8 mouse cellular contexts compared by ENCODE assay signal in genomic region chr2:30413038-30413973, GRCm38 (mm10). TPM values are rescaled to one million over a fixed set of nuclear protein-coding genes. Genes with fewer than 3 reads are reported as not detected.
A peak's percentile ranks its signal among the peaks of the same experiment; 100 is the strongest.
DNase-seq lines count a peak whose midpoint lies in the region; ATAC-seq lines count a peak whose summit lies in the region.
"Had no signal": no experiment of that assay in that cellular context is flagged by ENCODE, and none has a peak within 500 bp of the region (broad histone marks: within the 10 kb centered on the region; RNA-seq: fewer than 3 reads in every experiment).

No protein-coding gene starts in this region.

- H3K27ac ChIP-seq in hindbrain, embryonic 14.5 days: no peak overlapping the region
- H3K27ac ChIP-seq in hindbrain, embryonic 10.5 days: no peak overlapping the region
- H3K27ac ChIP-seq in brown adipose tissue, adult 24 weeks (replicated peaks; ENCODE audit: low read depth, low read length): peak overlapping the region; percentile 85
- H3K27ac ChIP-seq in forebrain, embryonic 15.5 days (replicated peaks): no peak overlapping the region
- no peak overlapping the region for H3K27ac ChIP-seq in midbrain, embryonic 12.5 days (replicated peaks)

- no peak overlapping the region; the same call in 1 of the 2 replicates for H3K9ac ChIP-seq in hindbrain, embryonic 14.5 days
- H3K9ac ChIP-seq in forebrain, embryonic 15.5 days (replicated peaks): peak overlapping the region; percentile 33; the same call in 1 of the 2 replicates
- H3K9ac ChIP-seq in midbrain, embryonic 12.5 days (replicated peaks): 0 out of 2 replicates have a peak overlapping the region, but pooled peaks have one; percentile 15
- H3K9ac ChIP-seq: lung, embryonic 14.5 days had no signal

- H3K4me1 ChIP-seq in hindbrain, embryonic 14.5 days (replicated peaks; ENCODE audit: control insufficient read depth, insufficient read depth, low read length): peaks cover 31% of the 10 kb centered on the region
- H3K4me1 ChIP-seq in hindbrain, embryonic 10.5 days (replicated peaks): peaks cover 48% of the 10 kb centered on the region
- H3K4me1 ChIP-seq in brown adipose tissue, adult 24 weeks (ENCODE audit: control insufficient read depth, insufficient read depth, insufficient read length, low read length): peaks cover 11% of the 10 kb centered on the region
- H3K4me1 ChIP-seq in forebrain, embryonic 15.5 days: peaks cover 36% of the 10 kb centered on the region
- peaks cover 25% of the 10 kb centered on the region for H3K4me1 ChIP-seq in midbrain, embryonic 12.5 days

- H3K36me3 ChIP-seq in hindbrain, embryonic 14.5 days (replicated peaks; ENCODE audit: control insufficient read depth, insufficient read depth): peaks cover 28% of the 10 kb centered on the region
- H3K36me3 ChIP-seq in hindbrain, embryonic 10.5 days: peaks cover 39% of the 10 kb centered on the region
- H3K36me3 ChIP-seq in forebrain, embryonic 15.5 days: peaks cover 21% of the 10 kb centered on the region
- H3K36me3 ChIP-seq in midbrain, embryonic 12.5 days: peaks cover 27% of the 10 kb centered on the region

- H3K4me2 ChIP-seq in hindbrain, embryonic 14.5 days (replicated peaks): peak overlapping the region; percentile 64; the same call in 1 of the 2 replicates
- H3K4me2 ChIP-seq in forebrain, embryonic 15.5 days (replicated peaks): no peak overlapping the region
- peak overlapping the region; percentile 78; the same call in 1 of the 2 replicates for H3K4me2 ChIP-seq in midbrain, embryonic 12.5 days (replicated peaks)

- no peak overlapping the region for H3K4me3 ChIP-seq in hindbrain, embryonic 14.5 days (replicated peaks; ENCODE audit: low read length)
- H3K4me3 ChIP-seq in hindbrain, embryonic 10.5 days: no peak overlapping the region; the same call in 1 of the 2 replicates
- peak overlapping the region; percentile 98 for H3K4me3 ChIP-seq in brown adipose tissue, adult 24 weeks (ENCODE audit: insufficient read depth, low read depth, low read length)
- no peak overlapping the region for H3K4me3 ChIP-seq in forebrain, embryonic 15.5 days
- no peak overlapping the region for H3K4me3 ChIP-seq in midbrain, embryonic 12.5 days

- 78% methylated on average over 16 of the region's 16 CpGs for WGBS in hindbrain, embryonic 14.5 days
- WGBS in hindbrain, embryonic 10.5 days: 81% methylated on average over 16 of the region's 16 CpGs
- WGBS in forebrain, embryonic 15.5 days: 81% methylated on average over 16 of the region's 16 CpGs
- 81% methylated on average over 16 of the region's 16 CpGs for WGBS in midbrain, embryonic 12.5 days

- no peak for DNase-seq in hindbrain, embryonic 14.5 days (ENCODE audit: low spot score)
- DNase-seq in hindbrain, embryonic 10.5 days (ENCODE audit: low spot score): no peak
- no peak for DNase-seq in adrenal gland, adult 18-20 months (ENCODE audit: low spot score in 2 of 2)
- no peak for DNase-seq in T-cell, adult 2 months (ENCODE audit: low spot score)
- DNase-seq: lung, embryonic 14.5 days had no signal

- no peaks in the 10 kb centered on the region for H3K27me3 ChIP-seq in hindbrain, embryonic 14.5 days (ENCODE audit: control insufficient read depth, insufficient read depth, low read length)
- peaks cover 17% of the 10 kb centered on the region for H3K27me3 ChIP-seq in hindbrain, embryonic 10.5 days (ENCODE audit: insufficient read depth, poor library complexity, severe bottlenecking)
- H3K27me3 ChIP-seq in forebrain, embryonic 15.5 days: no peaks in the 10 kb centered on the region
- H3K27me3 ChIP-seq in midbrain, embryonic 12.5 days: peaks cover 13% of the 10 kb centered on the region

- no peak for ATAC-seq in hindbrain, embryonic 14.5 days (ENCODE audit: low FRiP score)
- ATAC-seq in forebrain, embryonic 15.5 days (replicated peaks): no peak
- ATAC-seq in midbrain, embryonic 12.5 days (ENCODE audit: low FRiP score, low read depth): no peak

- H3K9me3 ChIP-seq in hindbrain, embryonic 14.5 days (ENCODE audit: control insufficient read depth, low read length): no peaks in the 10 kb centered on the region
- H3K9me3 ChIP-seq in hindbrain, embryonic 10.5 days: no peaks in the 10 kb centered on the region
- H3K9me3 ChIP-seq in forebrain, embryonic 15.5 days: no peaks in the 10 kb centered on the region
- H3K9me3 ChIP-seq in midbrain, embryonic 12.5 days: no peaks in the 10 kb centered on the region

RNA-seq across cellular contexts. Expression of gene Crat, which starts 2.3 kb away (rescaled TPM):
- polyA plus RNA-seq in hindbrain, embryonic 14.5 days (2014; fragmentation: Nextera tagmentation; extraction: Ambion mirVana): 30.3 and 32.0 TPM in 2 replicates
- polyA plus RNA-seq in hindbrain, embryonic 10.5 days (2016; fragmentation: Nextera tagmentation; extraction: Ambion mirVana): 22.4 and 26.7 TPM in 2 replicates
- 378 and 560 TPM in 2 replicates for polyA plus RNA-seq in brown adipose tissue, adult 24 weeks (2012; ENCODE audit: insufficient read depth, insufficient read length, missing spikeins)
- 20.5 and 22.6 TPM in 2 replicates for polyA plus RNA-seq in forebrain, embryonic 15.5 days (2015; fragmentation: Nextera tagmentation; extraction: Ambion mirVana)
- polyA plus RNA-seq in midbrain, embryonic 12.5 days (2016; fragmentation: Nextera tagmentation; extraction: Ambion mirVana): 20.4 and 22.6 TPM in 2 replicates
- 100 to 1,000 TPM; 175 to 243 TPM for total RNA-seq in adrenal gland, adult 18-20 months (2021)

RNA-seq across cellular contexts. Expression of gene Ptpa, which starts 2.5 kb away (rescaled TPM):
- 71.7 and 79.8 TPM in 2 replicates for polyA plus RNA-seq in hindbrain, embryonic 14.5 days (2014; fragmentation: Nextera tagmentation; extraction: Ambion mirVana)
- polyA plus RNA-seq in hindbrain, embryonic 10.5 days (2016; fragmentation: Nextera tagmentation; extraction: Ambion mirVana): 149 and 151 TPM in 2 replicates
- 83.8 and 94.3 TPM in 2 replicates for polyA plus RNA-seq in brown adipose tissue, adult 24 weeks (2012; ENCODE audit: insufficient read depth, insufficient read length, missing spikeins)
- 146 and 152 TPM in 2 replicates for polyA plus RNA-seq in forebrain, embryonic 15.5 days (2015; fragmentation: Nextera tagmentation; extraction: Ambion mirVana)
- polyA plus RNA-seq in midbrain, embryonic 12.5 days (2016; fragmentation: Nextera tagmentation; extraction: Ambion mirVana): 128 and 129 TPM in 2 replicates
- 100 to 1,000 TPM; 134 to 138 TPM for total RNA-seq in adrenal gland, adult 18-20 months (2021)

RNA-seq across cellular contexts. Expression of gene Dolpp1, which starts 21.3 kb away (rescaled TPM):
- 51.6 and 54.2 TPM in 2 replicates for polyA plus RNA-seq in hindbrain, embryonic 14.5 days (2014; fragmentation: Nextera tagmentation; extraction: Ambion mirVana)
- 52.9 and 55.6 TPM in 2 replicates for polyA plus RNA-seq in hindbrain, embryonic 10.5 days (2016; fragmentation: Nextera tagmentation; extraction: Ambion mirVana)
- 10.4 and 13.8 TPM in 2 replicates for polyA plus RNA-seq in brown adipose tissue, adult 24 weeks (2012; ENCODE audit: insufficient read depth, insufficient read length, missing spikeins)
- polyA plus RNA-seq in forebrain, embryonic 15.5 days (2015; fragmentation: Nextera tagmentation; extraction: Ambion mirVana): 60.0 and 60.3 TPM in 2 replicates
- 51.2 and 52.3 TPM in 2 replicates for polyA plus RNA-seq in midbrain, embryonic 12.5 days (2016; fragmentation: Nextera tagmentation; extraction: Ambion mirVana)
- 10 to 100 TPM; 13.2 to 15.2 TPM for total RNA-seq in adrenal gland, adult 18-20 months (2021)

RNA-seq across cellular contexts. Expression of gene Miga2, which starts 49.3 kb away (rescaled TPM):
- polyA plus RNA-seq in hindbrain, embryonic 14.5 days (2014; fragmentation: Nextera tagmentation; extraction: Ambion mirVana): 27.3 and 32.3 TPM in 2 replicates
- polyA plus RNA-seq in hindbrain, embryonic 10.5 days (2016; fragmentation: Nextera tagmentation; extraction: Ambion mirVana): 29.7 and 33.6 TPM in 2 replicates
- 77.1 and 78.5 TPM in 2 replicates for polyA plus RNA-seq in brown adipose tissue, adult 24 weeks (2012; ENCODE audit: insufficient read depth, insufficient read length, missing spikeins)
- polyA plus RNA-seq in forebrain, embryonic 15.5 days (2015; fragmentation: Nextera tagmentation; extraction: Ambion mirVana): 27.2 and 27.6 TPM in 2 replicates
- 28.8 and 30.4 TPM in 2 replicates for polyA plus RNA-seq in midbrain, embryonic 12.5 days (2016; fragmentation: Nextera tagmentation; extraction: Ambion mirVana)
- 100 to 1,000 TPM in 1 of 2 experiments, 10 to 100 TPM in 1; 83.1 to 102 TPM for total RNA-seq in adrenal gland, adult 18-20 months (2021)

RNA-seq across cellular contexts. Expression of gene Sh3glb2, which starts 54.2 kb away (rescaled TPM):
- 140 and 143 TPM in 2 replicates for polyA plus RNA-seq in hindbrain, embryonic 14.5 days (2014; fragmentation: Nextera tagmentation; extraction: Ambion mirVana)
- 80.5 and 89.3 TPM in 2 replicates for polyA plus RNA-seq in hindbrain, embryonic 10.5 days (2016; fragmentation: Nextera tagmentation; extraction: Ambion mirVana)
- 66.4 and 76.9 TPM in 2 replicates for polyA plus RNA-seq in brown adipose tissue, adult 24 weeks (2012; ENCODE audit: insufficient read depth, insufficient read length, missing spikeins)
- polyA plus RNA-seq in forebrain, embryonic 15.5 days (2015; fragmentation: Nextera tagmentation; extraction: Ambion mirVana): 160 and 165 TPM in 2 replicates
- 101 and 102 TPM in 2 replicates for polyA plus RNA-seq in midbrain, embryonic 12.5 days (2016; fragmentation: Nextera tagmentation; extraction: Ambion mirVana)
- 10 to 100 TPM; 88.6 to 92.1 TPM for total RNA-seq in adrenal gland, adult 18-20 months (2021)

Comparison
In these comparisons a context has a peak if more than half of its experiments do, and no peak if none do; other contexts are left out.
1. RNA of gene Crat, which starts 2.3 kb away (polyA plus RNA-seq): 378 to 560 TPM in brown adipose tissue, adult 24 weeks; 30.3 to 32.0 TPM in hindbrain, embryonic 14.5 days, 22.4 to 26.7 TPM in hindbrain, embryonic 10.5 days, 20.5 to 22.6 TPM in forebrain, embryonic 15.5 days and 20.4 to 22.6 TPM in midbrain, embryonic 12.5 days; every median in the first group is over 10 times any median in the second.